Mouse (Mus musculus): ENCODE results near the gene Tmc6. TPM values are rescaled to one million over a fixed set of nuclear protein-coding genes. Genes with fewer than 3 reads are reported as not detected.

Tmc6 gene
- polyA plus RNA-seq (2015; fragmentation: Nextera tagmentation; extraction: Ambion mirVana) = 24.2 and 24.7 TPM in 2 replicates

- H3K4me1 ChIP-seq = peaks cover 56% of the 10 kb centered on the region
- H3K4me3 ChIP-seq = peak within 1 kb of the TSS; percentile 54
- peak within 1 kb of the TSS; percentile 88 for H3K27ac ChIP-seq
- WGBS = 42% methylated on average over 24 of the region's 24 CpGs
- H3K27me3 ChIP-seq = no peaks in the 10 kb centered on the region
- peak within 1 kb of the TSS; percentile 98 for H3K4me2 ChIP-seq
- no peaks in the 10 kb centered on the region for H3K36me3 ChIP-seq
- peak; percentile 15; the same call in 1 of the 2 replicates for ATAC-seq (ENCODE audit: borderline replicate concordance, extremely low read depth, low FRiP score, low TSS enrichment)
- H3K9me3 ChIP-seq = no peaks in the 10 kb centered on the region
- H3K9ac ChIP-seq = peak within 1 kb of the TSS; percentile 32; the same call in 1 of the 2 replicates
These were observed at the start of gene Tmc6, which contains the start of gene Tmc8 for GRCm38 (mm10) chr11:117781993-117782704. Gene Tmc6, minus strand, starts transcription at chr11:117782198. Gene Tmc8, plus strand, starts transcription at chr11:117782076.

GRCm38 (mm10) chr11:117830401-117830800 lies 48.4 kb upstream of the Tmc6 start:
- H3K4me1 ChIP-seq = peaks cover 57% of the 10 kb centered on the region

DNA sequence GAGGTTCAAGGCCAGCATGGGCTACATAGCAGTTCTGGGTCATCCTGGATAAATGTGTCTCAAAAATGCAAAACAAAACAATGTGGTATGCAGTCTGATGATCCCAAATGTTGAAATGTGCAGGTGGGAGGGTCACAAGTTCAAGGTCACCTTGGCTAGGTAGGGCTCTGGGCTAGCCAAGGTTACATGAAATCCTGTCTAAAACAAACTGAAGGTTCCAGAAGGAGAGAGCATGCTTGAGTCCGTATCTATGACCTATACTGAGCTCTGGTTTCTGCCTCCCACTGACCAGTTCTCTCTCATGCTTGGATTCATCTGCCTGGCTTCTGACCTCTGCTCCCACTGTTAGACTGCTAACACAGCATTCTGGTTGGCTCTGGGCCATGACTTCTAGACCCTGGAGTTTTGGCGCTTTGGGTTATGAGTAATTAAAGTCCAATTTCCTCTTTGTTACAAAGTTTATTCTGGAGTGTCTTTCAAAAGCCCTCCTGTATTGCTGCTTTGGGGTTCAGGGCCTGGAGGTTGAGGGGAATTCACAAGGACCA lies 47.7 kb upstream of the Tmc6 start:
- Histone ChIP-seq H3K27ac (peak overlapping the region; percentile 83), H3K36me3 (no peaks in the 10 kb centered on the region), H3K9me3 (no peaks in the 10 kb centered on the region), H3K4me2 (no peak overlapping the region), H3K4me1 (peaks cover 62% of the 10 kb centered on the region), H3K4me3 (no peak overlapping the region), H3K27me3 (no peaks in the 10 kb centered on the region), H3K9ac (no peak overlapping the region)
- ATAC-seq (ENCODE audit: borderline replicate concordance, extremely low read depth, low FRiP score, low TSS enrichment) = no peak
- WGBS = 41% methylated on average over 2 of the region's 2 CpGs

More at GRCm38 (mm10) chr11:117830401-117830800, 48.4 kb upstream of the Tmc6 start:
- no peak for ATAC-seq (ENCODE audit: borderline replicate concordance, extremely low read depth, low FRiP score, low TSS enrichment)
- Histone ChIP-seq H3K36me3 (no peaks in the 10 kb centered on the region), H3K27ac (peak overlapping the region; percentile 83), H3K9ac (no peak overlapping the region), H3K27me3 (no peaks in the 10 kb centered on the region), H3K9me3 (no peaks in the 10 kb centered on the region), H3K4me2 (no peak overlapping the region), H3K4me3 (no peak overlapping the region)
- WGBS = 49% methylated on average over 9 of the region's 9 CpGs

DNA sequence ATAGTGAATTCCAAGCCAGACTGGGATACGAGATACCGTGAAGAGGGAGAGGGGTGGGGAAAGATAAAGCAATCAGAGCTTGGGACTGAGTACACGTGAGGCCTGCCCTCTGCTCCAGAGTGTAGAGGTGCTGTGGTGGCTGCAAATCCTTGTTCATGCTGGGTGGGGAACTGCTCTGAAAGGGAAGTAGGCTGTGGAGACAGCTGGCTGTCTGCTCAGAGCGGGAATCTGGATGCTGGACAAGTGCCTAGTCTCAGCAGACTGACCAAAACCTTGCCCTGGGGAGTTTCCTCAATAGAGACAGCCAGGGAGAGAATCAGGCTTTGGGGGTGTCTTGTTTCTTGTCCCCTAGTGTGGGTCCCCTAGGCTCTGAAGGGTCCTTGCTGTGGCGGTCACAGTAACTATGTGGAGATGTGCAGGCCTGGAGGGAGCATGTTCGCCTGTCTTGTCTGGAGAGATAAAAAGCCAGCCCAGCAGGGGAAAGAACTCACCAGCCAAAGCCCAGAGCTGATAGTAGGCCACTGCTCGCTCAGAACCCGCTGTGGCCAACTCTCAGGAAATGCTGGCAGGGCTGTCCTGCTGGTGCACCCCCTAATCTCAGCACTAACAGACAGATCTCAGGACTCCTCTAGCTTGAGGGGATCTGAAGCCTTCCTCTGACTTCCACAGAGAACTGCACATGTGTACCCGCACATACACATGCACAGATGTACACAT lies 47.0 kb upstream of the Tmc6 start:
- Histone ChIP-seq H3K9ac (no peak overlapping the region), H3K27me3 (no peaks in the 10 kb centered on the region), H3K4me1 (peaks cover 68% of the 10 kb centered on the region), H3K27ac (peak overlapping the region; percentile 83), H3K9me3 (no peaks in the 10 kb centered on the region), H3K36me3 (no peaks in the 10 kb centered on the region), H3K4me3 (no peak overlapping the region), H3K4me2 (no peak overlapping the region)
- ATAC-seq (ENCODE audit: borderline replicate concordance, extremely low read depth, low FRiP score, low TSS enrichment) = no peak
- WGBS = 32% methylated on average over 9 of the region's 9 CpGs

DNA sequence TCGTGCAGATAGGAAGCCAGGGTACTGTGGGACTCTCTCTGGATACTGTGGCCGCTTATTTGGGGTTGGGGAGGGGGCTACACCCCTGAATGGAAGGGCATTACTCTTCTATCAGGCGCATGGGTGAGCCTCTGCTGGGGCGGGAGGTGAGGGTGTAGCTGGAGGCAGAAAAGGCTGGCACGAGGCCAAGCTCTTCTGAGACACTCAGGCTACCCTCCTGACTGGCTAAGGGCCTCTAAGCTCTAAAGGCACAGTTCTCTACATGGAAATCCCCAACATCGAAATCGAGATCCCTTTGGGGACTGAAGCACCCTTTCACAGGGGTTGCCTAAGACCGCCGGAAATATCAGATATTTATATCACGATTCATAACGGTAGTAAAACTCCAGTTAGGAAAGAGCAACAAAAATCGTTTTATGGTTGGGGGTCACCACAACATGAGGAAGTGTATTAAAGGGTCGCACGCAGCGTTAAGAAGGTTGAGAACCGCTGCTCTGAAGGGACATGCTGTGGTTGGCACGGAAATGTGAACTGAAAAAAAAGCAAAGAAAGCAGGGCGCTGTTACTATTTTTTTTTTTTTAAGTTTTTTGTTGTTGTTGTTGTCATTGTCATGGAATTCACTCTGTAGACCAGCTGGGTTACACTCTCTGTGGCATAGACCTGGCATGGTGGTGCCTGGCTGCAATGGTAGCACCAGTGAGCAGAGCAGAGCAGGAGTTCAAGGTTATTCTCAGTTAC lies 46.3 kb upstream of the Tmc6 start:
- no peak for ATAC-seq (ENCODE audit: borderline replicate concordance, extremely low read depth, low FRiP score, low TSS enrichment)
- Histone ChIP-seq H3K27ac (peak overlapping the region; percentile 83), H3K4me3 (no peak overlapping the region), H3K4me1 (peaks cover 75% of the 10 kb centered on the region), H3K36me3 (0 out of 2 replicates have a peak, but pooled peaks cover 2% of the 10 kb centered on the region), H3K9ac (no peak overlapping the region), H3K27me3 (no peaks in the 10 kb centered on the region), H3K4me2 (no peak overlapping the region), H3K9me3 (no peaks in the 10 kb centered on the region)
- 44% methylated on average over 18 of the region's 18 CpGs for WGBS

- H3K36me3 ChIP-seq = peaks cover 9% of the 10 kb centered on the region; the same call in 1 of the 2 replicates
- H3K27ac ChIP-seq = 0 out of 2 replicates have a peak overlapping the region, but pooled peaks have one; percentile 93
- ATAC-seq (ENCODE audit: borderline replicate concordance, extremely low read depth, low FRiP score, low TSS enrichment) = no peak
- no peak overlapping the region for H3K4me3 ChIP-seq
- H3K4me2 ChIP-seq = no peak overlapping the region
- WGBS = 37% methylated on average over 3 of the region's 3 CpGs
- H3K9ac ChIP-seq = no peak overlapping the region
- no peaks in the 10 kb centered on the region for H3K9me3 ChIP-seq
- no peaks in the 10 kb centered on the region for H3K27me3 ChIP-seq
- peaks cover 83% of the 10 kb centered on the region for H3K4me1 ChIP-seq
These were observed 45.4 kb upstream of the Tmc6 start for GRCm38 (mm10) chr11:117827386-117827785.

DNA sequence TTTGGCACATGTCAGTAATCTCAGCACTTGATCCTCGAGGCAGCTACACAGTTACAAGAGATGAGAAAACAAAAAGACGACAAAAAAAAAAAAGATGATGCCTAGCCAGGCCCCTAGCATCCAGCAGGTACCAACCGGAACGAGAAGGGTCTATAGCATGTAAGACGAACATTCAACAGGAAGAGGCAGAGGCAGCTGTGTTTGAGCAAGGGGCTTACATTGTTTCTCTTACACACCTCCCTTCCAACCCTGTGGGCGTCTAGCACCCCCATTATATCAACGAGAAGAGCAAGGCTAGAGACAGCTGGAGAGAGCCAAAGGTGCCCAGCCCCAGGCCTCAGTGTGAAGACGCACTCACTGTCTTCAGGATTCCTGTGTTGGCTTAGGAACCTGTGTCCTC lies 44.9 kb upstream of the Tmc6 start:
- no peaks in the 10 kb centered on the region for H3K27me3 ChIP-seq
- H3K4me1 ChIP-seq = peaks cover 82% of the 10 kb centered on the region
- 35% methylated on average over 8 of the region's 8 CpGs for WGBS
- ATAC-seq (ENCODE audit: borderline replicate concordance, extremely low read depth, low FRiP score, low TSS enrichment) = no peak
- H3K4me2 ChIP-seq = peak overlapping the region; percentile 90
- H3K4me3 ChIP-seq = no peak overlapping the region
- 0 out of 2 replicates have a peak overlapping the region, but pooled peaks have one; percentile 93 for H3K27ac ChIP-seq
- H3K9me3 ChIP-seq = no peaks in the 10 kb centered on the region
- peaks cover 13% of the 10 kb centered on the region; the same call in 1 of the 2 replicates for H3K36me3 ChIP-seq
- no peak overlapping the region for H3K9ac ChIP-seq

GRCm38 (mm10) chr11:117826164-117826563 lies 44.2 kb upstream of the Tmc6 start:
- Histone ChIP-seq H3K9ac (peak overlapping the region; percentile 73), H3K27ac (peak overlapping the region; percentile 93), H3K4me1 (peaks cover 86% of the 10 kb centered on the region), H3K4me2 (peak overlapping the region; percentile 90), H3K36me3 (peaks cover 20% of the 10 kb centered on the region), H3K9me3 (no peaks in the 10 kb centered on the region), H3K27me3 (no peaks in the 10 kb centered on the region), H3K4me3 (peak overlapping the region; percentile 65)
- WGBS = 4% methylated on average over 5 of the region's 5 CpGs
- 0 out of 2 replicates have a peak, but pooled peaks have one; percentile 2 for ATAC-seq (ENCODE audit: borderline replicate concordance, extremely low read depth, low FRiP score, low TSS enrichment)

DNA sequence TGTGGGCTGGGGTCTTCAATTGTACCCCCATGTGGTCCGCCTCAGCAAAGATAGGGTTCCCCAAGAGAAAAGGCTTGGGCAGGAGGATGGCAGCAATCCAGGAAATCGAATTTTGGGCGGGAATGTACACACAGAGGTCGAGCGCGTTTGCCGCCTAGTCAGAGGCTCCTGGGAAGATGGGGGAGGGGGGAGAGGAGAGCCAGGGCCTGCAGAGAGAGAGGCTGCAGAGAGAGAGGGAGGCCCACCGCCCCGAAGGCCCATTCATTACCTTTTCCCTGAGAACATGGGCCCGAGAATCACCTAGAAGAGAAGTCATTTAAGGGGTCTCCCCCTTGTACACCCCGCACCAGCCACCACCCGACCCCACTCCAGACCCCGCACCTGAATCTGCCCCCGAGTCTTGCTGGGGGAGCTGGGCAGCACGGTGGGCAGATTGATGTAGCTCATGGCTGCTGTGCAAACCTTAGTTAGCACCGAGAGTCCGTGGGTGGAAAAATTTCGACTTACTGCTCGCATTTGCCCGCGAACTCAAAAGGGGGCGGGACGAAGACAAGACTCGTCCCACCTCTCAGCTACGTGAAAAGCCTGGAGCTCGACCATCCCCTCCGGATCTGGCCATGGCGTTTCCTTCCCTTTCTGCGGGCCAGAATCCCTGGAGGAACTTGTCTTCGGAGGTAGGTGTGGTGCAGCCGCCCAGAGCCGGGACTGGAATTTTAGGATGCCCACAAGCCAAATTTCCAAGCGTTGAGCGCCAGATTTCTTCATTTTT lies 43.5 kb upstream of the Tmc6 start, which contains the start of the genes Afmid and Tk1:
Afmid (plus strand) TSS at position 592 of the 769 bp plus-strand sequence.
Tk1 (minus strand) TSS at position 760 of the 769 bp plus-strand sequence.
- under 1% methylated on average over 34 of the region's 34 CpGs for WGBS

GRCm38 (mm10) chr11:117824060-117824969 lies 42.3 kb upstream of the Tmc6 start:
- no peaks in the 10 kb centered on the region for H3K9me3 ChIP-seq
- H3K36me3 ChIP-seq = peaks cover 38% of the 10 kb centered on the region
- H3K9ac ChIP-seq = peak overlapping the region; percentile 73
- peak overlapping the region; percentile 93 for H3K27ac ChIP-seq
- peak; percentile 66 for ATAC-seq (ENCODE audit: borderline replicate concordance, extremely low read depth, low FRiP score, low TSS enrichment)
- peak overlapping the region; percentile 65 for H3K4me3 ChIP-seq
- peak overlapping the region; percentile 90 for H3K4me2 ChIP-seq
- 7% methylated on average over 23 of the region's 23 CpGs for WGBS
- H3K27me3 ChIP-seq = no peaks in the 10 kb centered on the region
- H3K4me1 ChIP-seq = peaks cover 69% of the 10 kb centered on the region

More for the DNA sequence above, 43.5 kb upstream of the Tmc6 start, which contains the start of the genes Afmid and Tk1:
- H3K4me2 ChIP-seq = peak within 1 kb of the TSS; percentile 90
- H3K27ac ChIP-seq = peak within 1 kb of the TSS; percentile 93
- ATAC-seq (ENCODE audit: borderline replicate concordance, extremely low read depth, low FRiP score, low TSS enrichment) = peak; percentile 41; the same call in 1 of the 2 replicates
- no peaks in the 10 kb centered on the region for H3K27me3 ChIP-seq
- peak within 1 kb of the TSS; percentile 73 for H3K9ac ChIP-seq
- H3K4me3 ChIP-seq = peak within 1 kb of the TSS; percentile 65
- no peaks in the 10 kb centered on the region for H3K9me3 ChIP-seq
- peaks cover 26% of the 10 kb centered on the region for H3K36me3 ChIP-seq
- peaks cover 81% of the 10 kb centered on the region for H3K4me1 ChIP-seq

Measured in lung, embryonic 15.5 days (tissue).